Mouse (Mus musculus) urinary bladder, postnatal 25 days (tissue): ENCODE measurements around the gene Sirt2.

Source experiments
- DNase-seq: peaks from one replicate; pipeline ENCODE4 v3.0.0; 2022; ENCODE audit warnings: low spot score

Gene Sirt2

DNA sequence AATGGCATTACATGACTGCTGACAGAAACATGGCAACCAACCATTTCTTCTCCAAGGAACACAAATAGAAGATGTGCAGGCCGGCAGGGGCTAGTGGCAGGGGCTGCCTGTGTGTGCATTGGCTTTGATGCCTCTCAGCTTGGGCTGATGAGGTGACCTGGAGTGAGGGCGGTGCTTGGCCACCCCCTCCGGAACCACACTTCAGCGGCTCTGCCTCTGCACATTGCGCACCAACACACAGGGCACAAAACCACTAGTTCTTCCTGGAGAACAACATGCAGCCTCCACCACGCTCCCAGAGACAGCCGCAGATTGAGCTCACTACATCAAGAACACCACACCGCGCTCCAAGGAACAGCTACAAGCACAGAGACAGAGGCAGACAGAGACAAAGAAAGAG is 49.7 kb downstream of the Sirt2 start:
- no peak for DNase-seq

DNA sequence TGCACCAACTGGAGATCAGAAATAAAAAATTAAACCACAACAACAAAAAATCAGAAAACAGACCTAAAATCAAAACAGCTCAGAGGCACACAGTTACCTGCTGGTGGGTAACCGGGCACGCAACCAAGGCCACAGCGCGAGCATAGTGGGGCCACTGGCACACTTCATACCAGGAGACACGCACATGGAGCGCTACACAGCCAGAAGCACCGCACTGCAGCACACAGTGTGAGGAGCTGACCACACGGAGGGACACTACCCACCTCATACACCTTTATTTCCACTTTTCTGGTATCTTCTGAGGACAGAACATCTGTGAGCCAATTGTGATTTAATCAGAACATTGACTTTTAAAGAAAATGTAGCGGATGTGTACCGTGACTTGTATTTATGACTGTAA is 50.4 kb downstream of the Sirt2 start:
- no peak for DNase-seq

DNA sequence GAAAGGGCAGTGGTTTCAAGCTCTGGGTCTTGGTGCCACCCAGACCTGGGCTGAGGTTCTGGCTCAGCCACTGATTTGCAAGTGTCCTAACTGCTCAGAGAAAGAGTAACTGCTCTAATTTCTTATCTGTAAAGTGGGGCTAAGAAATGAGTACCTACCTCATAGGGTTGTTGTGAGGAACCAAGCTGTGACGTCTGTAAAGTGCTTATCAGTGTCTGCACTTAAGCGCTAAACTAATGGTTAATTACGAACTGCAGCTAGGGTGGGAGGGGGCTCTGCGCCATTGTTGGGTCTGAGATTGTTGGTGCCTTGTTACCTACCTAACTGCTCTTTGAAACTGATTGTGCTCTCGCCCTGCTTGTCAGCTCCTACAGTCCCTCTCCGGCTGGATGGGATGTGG is 51.0 kb downstream of the Sirt2 start:
- no peak for DNase-seq

DNA sequence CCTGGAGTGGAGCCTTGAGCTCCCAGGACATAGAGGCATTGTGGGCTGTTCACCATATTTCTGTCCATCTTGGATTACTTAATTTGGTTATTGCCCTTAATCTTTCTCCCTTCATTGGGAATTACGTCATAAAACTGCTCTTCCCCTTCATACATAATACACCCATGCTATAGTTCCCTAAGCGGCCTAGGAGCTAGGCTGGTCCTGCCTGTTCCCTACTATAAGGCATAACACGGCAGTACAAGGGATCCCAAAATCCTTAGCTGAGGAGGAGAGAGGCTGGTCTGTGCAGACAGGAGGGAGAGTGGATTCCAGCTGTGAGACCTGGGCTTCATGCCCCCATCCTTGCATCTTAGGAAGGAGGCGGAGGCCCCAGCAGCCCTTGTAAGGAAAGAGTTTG is 51.4 kb downstream of the Sirt2 start:
- DNase-seq, result no peak

DNA sequence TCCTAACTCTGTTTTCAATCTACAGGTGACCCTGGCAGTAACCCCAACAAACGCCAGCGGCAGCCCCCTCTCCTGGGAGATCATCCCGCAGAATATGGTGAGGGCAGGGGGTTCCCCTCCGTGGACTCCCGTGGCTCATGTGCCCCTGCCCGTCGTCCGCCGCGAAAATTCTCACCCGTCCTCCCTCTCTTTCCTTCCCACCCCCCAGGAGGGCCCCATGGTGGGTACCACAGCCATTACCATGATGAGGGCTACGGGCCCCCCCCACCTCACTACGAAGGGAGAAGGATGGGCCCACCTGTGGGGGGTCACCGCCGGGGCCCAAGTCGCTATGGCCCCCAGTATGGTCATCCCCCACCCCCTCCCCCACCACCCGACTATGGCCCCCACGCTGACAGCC is 51.9 kb downstream of the Sirt2 start:
- DNase-seq, result no peak

DNA sequence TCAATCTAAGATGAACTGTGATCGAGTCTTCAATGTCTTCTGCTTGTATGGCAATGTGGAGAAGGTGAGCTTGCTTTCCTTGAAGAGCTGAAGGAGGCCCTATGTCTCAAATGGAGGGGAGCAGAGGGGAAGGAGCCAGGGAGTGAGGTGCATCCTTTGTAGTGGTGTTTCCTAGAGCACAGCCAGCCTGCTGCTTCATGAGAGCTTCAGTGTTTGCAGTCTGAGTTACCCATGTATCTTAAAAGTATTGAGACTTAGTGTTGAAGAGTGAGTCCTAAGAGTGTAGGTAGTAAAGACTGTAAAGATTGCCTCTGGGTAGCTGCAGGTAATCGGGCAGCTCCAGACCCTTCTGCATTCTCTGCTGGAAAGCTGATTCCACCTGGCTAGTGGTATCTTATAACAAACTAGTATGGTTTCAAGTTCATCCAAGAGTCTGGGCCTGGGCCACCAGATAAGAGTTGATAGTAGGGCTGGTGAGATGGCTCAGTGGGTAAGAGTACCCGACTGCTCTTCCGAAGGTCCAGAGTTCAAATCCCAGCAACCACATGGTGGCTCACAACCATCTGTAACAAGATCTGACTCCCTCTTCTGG is 52.4 kb downstream of the Sirt2 start:
- no peak for DNase-seq

DNA sequence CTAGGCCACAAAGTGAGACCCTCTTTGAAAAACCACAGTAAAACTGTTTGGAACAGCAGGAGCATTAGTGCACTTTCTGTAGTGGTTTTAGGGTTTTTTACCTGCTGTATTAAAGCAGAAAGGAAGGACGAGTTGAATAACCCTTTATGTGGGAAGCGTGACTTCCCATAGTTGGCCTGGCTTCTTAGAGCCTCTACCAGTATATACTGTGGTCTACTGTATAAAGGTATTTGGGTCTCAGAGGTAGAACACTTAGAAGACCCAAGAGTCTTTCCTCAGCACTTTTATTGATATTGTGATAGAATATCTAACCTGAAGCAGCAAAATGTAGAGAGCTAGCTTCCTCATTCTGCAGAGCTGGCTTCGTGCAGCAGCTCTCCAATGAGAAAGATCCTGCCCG is 53.0 kb downstream of the Sirt2 start:
- DNase-seq, result no peak

DNA sequence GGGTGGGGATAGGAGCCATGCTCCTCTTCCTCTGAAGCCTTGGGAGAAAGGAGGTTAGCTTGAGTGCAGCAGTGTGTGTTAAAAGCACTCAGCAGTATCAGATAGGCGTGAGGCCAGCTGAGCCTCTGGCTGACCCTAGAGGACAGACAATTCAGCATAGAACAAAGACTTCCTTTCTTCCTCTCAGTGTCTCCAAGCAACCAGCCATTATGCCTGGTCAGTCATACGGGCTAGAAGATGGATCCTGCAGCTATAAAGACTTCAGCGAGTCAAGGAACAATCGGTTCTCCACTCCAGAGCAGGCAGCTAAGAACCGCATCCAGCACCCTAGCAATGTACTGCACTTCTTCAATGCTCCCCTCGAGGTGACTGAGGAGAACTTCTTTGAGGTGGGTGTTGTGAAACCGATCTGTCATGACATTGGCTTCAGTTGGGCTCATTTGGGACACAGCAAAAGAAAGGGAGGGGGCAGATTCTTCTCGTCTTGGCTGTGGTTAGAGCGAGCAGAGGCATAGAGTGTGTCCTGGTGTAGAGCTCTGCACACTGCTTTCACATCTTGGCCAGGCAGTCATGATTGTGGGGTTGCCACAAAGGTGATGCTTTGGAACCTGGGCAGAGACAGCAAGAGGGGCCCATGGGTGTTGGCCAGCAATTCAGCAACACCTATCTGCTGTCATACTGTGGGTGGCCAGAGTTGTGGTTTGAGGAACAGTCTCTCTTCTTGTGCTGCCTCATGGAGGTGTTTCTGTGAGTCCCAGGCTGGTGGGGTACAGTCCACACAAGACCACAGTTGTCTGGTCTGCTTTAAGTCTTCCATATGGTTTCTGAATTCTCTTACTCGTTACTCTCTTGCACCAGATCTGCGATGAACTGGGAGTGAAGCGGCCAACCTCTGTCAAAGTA is 54.1 kb downstream of the Sirt2 start:
- no peak for DNase-seq

DNA sequence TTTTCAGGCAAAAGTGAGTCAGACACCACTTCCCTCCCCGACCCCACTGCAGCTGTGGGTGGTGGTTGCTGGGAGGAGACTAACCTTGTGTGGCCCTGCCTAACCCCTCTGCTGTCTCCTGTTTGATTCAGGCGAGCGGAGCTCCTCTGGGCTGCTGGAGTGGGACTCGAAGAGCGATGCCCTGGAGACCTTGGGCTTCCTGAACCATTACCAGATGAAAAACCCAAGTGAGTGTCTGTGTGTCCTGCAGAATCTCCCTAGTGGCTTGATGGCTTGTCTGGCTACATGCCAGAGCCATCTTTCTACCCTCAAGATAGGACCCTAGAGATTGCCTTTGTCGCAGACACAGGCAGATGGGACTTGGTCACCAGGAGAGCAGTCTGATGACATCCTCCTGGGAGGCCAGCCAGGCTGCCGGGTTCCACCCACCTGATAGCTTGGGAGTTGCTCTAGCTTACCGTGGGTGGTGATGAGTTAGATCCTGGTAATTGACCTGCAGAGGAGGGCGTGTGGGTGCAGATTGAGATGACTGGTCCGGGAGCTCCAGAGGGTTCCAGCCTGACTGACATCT is 54.8 kb downstream of the Sirt2 start:
- no peak for DNase-seq

DNA sequence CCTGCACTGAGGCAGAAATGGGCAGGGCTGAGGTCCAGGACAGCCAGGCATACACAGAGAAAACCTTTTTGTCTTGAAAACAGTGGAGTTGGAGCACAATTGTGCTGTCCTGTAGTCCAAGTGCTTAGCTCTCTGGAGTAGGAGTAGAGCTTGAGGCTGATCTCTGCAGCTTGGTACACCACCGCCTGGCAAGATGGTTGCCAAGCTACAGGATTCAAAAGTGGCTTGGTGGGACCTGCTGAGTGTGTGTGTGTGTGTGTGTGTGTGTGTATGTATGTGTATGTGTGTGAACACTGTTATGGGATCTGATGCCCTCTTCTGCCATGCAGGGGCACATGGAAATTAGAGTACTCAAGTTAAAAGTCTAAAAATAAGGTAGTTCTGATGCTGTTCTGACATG is 56.0 kb downstream of the Sirt2 start:
- no peak for DNase-seq

DNA sequence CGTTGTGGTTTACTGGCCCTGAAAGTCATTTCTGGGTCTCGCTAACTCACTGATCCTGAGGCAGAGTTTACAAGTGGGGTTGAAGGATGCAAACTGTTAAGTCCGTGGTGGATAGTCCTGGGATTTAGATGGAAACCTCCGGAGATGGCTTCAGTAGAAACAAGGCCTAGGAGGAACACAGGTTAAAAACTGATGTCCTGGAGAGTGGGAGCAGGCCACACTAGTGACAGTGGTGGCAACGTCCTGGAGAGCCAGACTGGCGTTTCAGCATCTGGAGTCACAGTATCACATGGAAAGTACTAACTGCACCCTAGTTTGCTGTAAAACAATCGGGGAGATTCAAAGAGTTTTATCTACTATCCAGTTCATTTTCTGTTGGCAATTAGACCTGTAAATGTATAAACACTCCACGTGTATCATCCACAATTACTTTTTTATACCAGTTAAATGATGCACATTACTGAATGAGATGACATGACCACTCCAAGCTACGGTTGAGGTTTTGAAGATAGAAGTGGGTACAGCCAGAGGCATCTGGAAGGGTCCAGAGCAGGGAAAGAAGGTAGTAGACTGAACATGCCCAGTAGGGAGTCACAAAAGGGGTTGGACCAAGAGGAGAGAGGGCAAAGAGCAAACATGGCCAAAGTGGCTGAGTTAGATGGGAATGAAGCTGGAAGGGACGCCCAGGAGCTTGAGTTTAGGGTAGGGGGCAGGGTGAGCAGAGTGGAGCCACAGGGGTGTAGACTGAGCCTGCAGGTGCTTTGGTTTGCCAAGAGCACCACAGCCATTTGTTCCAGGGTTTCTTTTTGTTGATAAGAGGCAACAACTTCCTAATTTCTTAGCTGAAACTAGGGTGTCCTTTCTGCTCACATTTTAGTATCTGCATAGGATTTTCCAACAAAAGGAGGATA is 56.7 kb downstream of the Sirt2 start:
- DNase-seq, result no peak

DNA sequence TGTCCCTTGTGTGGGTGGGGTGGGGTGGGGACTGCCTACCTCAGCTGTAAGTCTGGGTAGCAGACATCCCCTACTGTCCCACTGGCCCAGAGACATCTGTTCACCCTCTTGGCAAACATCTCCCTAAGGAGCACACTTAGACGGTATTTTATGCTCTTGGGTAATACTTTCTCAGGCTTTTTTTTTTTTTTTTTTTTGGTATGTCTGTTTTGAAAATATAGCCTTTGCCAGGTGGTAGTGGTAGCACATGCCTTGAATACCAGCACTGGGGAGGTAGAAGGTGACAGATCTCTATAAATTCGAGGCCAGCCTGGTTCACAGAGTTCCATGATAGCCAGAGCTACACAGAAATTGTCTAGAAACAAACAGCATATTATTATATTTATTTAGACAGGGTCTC is 57.4 kb downstream of the Sirt2 start:
- no peak for DNase-seq

DNA sequence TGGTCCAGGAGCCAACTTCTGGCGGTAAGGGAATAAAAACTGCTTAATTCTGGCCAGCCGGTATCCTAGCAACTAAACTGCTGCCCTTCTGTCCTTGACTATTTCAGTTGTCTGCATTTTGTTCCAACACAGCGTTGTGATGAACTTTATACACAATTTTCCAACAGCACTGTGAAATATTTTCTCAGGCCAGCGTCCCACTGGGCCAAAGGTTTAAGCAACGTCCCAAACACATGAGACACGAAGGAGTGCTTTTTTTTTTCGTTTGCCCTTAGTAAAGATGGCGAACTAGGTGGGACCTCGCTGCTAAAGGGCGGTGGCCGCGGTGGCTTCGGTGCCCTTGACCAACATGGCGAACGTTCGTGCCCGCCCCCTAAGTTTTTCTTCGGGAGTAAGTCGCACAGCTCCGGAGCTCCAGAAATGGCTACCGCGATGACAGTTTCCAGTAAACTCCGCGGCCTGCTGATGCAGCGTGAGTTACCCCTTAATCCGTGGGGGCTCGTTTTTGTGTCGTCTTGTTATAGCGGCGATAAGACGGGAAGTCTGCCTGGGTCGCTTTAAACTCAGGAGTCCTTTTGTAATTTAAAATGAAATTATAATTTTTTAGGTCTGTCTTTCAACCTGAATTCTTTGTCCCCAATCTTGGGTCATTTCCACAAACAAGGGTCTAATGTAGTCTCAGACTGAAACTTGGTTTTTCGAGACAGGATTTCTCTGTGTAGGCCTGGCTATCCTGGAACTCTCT is 58.6 kb downstream of the Sirt2 start, which contains the start of gene Ech1:
Gene Ech1, plus strand, starts transcription at position 277 of the 745 bp plus-strand sequence.
- DNase-seq, result peak; percentile 83

DNA sequence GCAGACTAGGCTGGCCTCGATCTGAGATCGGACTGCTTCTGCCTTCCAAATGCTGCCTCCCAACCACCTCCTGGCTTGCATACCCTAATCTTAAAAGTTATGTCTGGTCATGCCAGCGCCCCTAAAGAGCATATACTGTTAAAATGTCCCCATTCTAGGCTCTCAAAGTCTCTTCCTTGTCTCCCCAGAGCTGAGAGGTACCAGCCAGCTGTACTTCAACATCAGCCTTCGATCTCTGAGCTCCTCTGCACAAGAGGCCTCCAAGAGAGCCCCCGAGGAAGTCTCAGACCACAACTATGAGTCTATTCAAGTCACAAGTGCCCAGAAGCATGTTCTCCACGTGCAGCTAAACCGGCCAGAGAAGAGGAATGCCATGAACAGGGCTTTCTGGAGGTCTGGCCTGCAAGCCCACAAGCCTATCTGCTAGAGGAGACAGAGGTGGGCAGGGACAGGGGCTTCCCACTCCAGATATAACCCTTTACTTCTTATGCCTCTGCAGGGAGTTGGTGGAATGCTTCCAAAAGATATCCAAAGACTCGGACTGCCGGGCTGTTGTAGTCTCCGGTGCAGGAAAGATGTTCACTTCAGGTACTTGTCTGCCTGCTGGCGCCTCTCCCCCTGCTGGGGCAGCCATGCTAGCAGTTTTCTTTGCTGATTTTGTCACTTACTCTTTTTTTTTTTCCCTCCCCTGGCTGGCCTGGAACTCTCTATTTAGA is 59.3 kb downstream of the Sirt2 start:
- DNase-seq, result no peak

DNA sequence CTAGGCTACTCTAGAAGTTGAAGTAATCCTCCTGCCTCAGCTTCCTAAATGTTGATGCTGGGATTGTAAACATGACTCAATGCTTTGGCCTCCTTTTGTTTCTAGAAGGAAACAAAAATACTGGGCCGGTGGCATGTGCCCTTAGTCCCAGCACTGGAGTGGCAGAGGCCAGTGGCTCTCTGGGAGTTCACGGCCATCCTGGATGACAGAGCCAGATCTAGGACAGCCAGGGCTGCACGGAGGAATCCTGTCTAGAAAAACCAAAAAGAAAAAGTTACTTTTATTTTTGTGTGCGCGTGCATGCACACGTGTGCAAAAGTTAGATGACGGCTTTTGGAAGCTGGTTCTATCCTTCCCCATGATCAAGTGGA is 59.9 kb downstream of the Sirt2 start:
- no peak for DNase-seq

DNA sequence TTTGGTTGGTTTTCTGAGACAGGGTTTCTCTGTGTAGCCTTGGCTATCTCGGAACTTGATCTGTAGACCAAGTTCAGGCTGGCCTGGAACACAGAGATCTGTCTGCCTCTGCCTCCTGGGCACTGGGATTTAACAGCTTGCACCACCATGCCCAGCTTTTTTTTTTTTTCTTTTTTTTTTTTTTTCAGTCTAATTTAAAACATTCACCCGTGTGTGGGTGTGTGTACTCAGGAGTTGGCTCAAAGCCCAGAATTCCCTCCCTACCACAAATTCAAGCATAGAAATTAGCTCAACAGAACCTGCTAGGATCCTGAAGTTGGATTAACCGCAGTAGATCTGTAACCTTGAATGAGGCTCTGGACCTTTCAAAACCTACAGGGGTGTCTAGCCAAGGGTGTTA is 60.8 kb downstream of the Sirt2 start:
- DNase-seq, result no peak

DNA sequence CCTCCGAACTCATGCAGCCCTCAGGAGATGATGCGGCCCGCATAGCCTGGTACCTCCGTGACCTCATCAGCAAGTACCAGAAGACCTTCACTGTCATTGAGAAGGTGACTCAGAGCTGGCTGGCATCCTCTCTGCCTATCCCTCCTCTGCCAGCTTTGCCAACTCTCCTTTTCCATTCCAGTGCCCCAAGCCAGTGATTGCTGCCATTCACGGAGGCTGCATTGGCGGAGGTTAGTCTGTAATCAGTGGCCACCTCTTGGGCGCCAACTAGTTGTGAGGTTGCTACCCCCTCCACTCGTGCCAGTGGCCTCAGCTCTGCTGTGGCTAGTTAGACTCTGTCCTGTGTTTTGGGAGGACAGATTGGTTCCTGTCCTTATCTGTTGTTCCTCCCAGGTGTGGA is 63.3 kb downstream of the Sirt2 start:
- no peak for DNase-seq

DNA sequence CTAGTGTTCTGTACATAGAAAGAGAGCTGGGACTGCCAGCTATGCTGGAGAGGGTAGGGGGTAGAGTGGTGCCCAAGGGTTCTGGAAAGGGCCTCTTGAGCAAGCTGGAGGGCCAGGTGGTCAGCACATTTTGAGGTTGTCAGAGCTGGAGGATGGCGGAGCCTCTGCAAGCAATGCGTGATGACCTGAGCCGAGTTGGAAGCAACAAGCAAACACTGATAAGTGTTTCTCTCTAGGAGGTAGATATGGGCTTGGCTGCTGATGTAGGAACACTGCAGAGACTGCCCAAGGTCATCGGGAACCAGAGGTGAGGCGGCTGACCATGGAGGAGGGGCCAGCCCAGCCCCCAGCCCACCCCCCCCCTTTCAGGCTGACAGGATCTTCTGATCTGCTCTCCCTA is 64.4 kb downstream of the Sirt2 start:
- DNase-seq, result no peak

DNA sequence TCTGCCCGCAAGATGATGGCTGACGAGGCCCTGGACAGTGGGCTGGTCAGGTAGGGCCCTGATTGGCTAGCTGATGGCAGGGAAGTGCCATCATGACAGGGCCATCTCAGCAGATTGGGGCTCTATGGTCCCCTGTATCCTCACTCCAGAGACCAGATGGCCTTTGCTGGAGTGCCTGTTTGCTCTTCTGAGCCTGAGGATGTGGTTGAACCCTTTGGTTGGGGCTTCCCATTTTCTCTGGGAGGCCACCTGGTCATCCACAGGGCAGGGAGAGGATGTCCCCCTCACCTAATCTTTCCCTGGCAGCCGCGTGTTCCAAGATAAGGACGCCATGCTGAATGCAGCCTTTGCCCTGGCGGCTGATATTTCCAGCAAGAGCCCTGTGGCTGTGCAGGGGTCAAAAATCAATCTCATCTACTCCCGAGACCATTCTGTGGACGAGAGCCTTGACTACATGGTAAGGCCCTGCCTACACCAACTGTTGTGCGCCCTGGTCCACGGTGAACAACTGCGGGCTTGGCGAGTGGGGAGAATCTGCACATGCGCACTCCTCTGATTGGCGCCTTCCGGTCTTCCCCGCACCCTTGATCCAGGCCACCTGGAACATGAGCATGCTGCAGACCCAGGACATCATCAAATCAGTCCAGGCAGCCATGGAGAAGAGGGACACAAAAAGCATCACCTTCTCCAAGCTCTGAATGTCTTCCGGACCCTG is 65.0 kb downstream of the Sirt2 start:
- DNase-seq, result no peak

DNA sequence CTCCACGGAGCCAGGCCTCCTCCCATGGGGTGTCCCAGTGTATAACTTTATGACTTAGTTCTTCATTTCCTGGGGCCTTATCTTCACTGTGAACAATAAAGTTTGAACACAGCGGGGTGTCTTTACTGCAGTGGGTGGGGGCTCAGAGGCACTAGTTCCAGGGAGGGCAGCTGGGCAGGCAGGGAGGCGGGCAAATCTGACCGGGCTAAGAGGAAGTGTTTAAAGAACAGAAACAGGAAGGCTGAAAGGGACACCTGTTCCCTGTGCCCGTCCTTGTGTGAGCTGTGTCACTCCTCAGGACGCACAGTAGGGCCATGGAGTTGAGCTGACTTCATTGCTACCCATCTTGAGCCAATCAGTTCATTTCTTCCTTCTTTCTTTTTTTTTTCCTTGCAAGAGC is 65.6 kb downstream of the Sirt2 start:
- DNase-seq, result no peak
